Mouse (Mus musculus): ENCODE results near the gene Zc3h4. TPM values are rescaled to one million over a fixed set of nuclear protein-coding genes. Genes with fewer than 3 reads are reported as not detected.

The Zc3h4 gene
- 56.8 and 95.0 TPM in 2 replicates for polyA plus RNA-seq (2011; ENCODE audit: insufficient read depth, insufficient read length, low replicate concordance, missing spikeins)

GRCm38 (mm10) chr7:16400689-16401611 lies at the start of gene Zc3h4:
Zc3h4 (plus strand) TSS chr7:16400910.
- peak within 1 kb of the TSS; percentile 100 for H3K27ac ChIP-seq (ENCODE audit: control insufficient read depth, insufficient read depth, low read depth, low read length, poor library complexity)
- peaks cover 10% of the 10 kb centered on the region for H3K4me1 ChIP-seq (ENCODE audit: control insufficient read depth, insufficient read depth, low read length)
- WGBS: 1% methylated on average over 81 of the region's 85 CpGs
- peak within 1 kb of the TSS; percentile 88 for H3K4me3 ChIP-seq (replicated peaks; ENCODE audit: control insufficient read depth, low read depth, low read length)
- TF ChIP-seq CTCF (IDR thresholded peaks at IDR 0.05; ENCODE audit: control insufficient read depth, insufficient read depth, low read length) (peak; percentile 17; the same call in 1 of the 2 replicates), POLR2A (IDR thresholded peaks at IDR 0.05; ENCODE audit: borderline replicate concordance, control insufficient read depth, low read depth, low read length) (peak; percentile 98)

- no peaks in the 10 kb centered on the region for H3K4me1 ChIP-seq (ENCODE audit: control insufficient read depth, insufficient read depth, low read length)
- TF ChIP-seq CTCF (IDR thresholded peaks at IDR 0.05; ENCODE audit: control insufficient read depth, insufficient read depth, low read length) (no peak), POLR2A (IDR thresholded peaks at IDR 0.05; ENCODE audit: borderline replicate concordance, control insufficient read depth, low read depth, low read length) (no peak)
Observed at GRCm38 (mm10) chr7:16355854-16356594, 44.7 kb upstream of the Zc3h4 start.

GRCm38 (mm10) chr7:16357602-16358001 lies 43.1 kb upstream of the Zc3h4 start:
- TF ChIP-seq CTCF (IDR thresholded peaks at IDR 0.05; ENCODE audit: control insufficient read depth, insufficient read depth, low read length): no peak
- TF ChIP-seq POLR2A (IDR thresholded peaks at IDR 0.05; ENCODE audit: borderline replicate concordance, control insufficient read depth, low read depth, low read length): no peak
- H3K27ac ChIP-seq (ENCODE audit: control insufficient read depth, insufficient read depth, low read depth, low read length, poor library complexity): no peak overlapping the region
- H3K4me1 ChIP-seq (ENCODE audit: control insufficient read depth, insufficient read depth, low read length): no peaks in the 10 kb centered on the region
- H3K4me3 ChIP-seq (replicated peaks; ENCODE audit: control insufficient read depth, low read depth, low read length): no peak overlapping the region
- 85% methylated on average over 3 of the region's 3 CpGs for WGBS

More at GRCm38 (mm10) chr7:16355854-16356594, 44.7 kb upstream of the Zc3h4 start:
- Histone ChIP-seq H3K4me3 (replicated peaks; ENCODE audit: control insufficient read depth, low read depth, low read length) (no peak overlapping the region), H3K27ac (ENCODE audit: control insufficient read depth, insufficient read depth, low read depth, low read length, poor library complexity) (no peak overlapping the region)
- WGBS: 94% methylated on average over 3 of the region's 3 CpGs

GRCm38 (mm10) chr7:16364319-16364718 lies 36.4 kb upstream of the Zc3h4 start:
- WGBS: 43% methylated on average over 1 of the region's 1 CpGs
- TF ChIP-seq CTCF (IDR thresholded peaks at IDR 0.05; ENCODE audit: control insufficient read depth, insufficient read depth, low read length) (no peak), POLR2A (IDR thresholded peaks at IDR 0.05; ENCODE audit: borderline replicate concordance, control insufficient read depth, low read depth, low read length) (no peak)
- Histone ChIP-seq H3K27ac (ENCODE audit: control insufficient read depth, insufficient read depth, low read depth, low read length, poor library complexity) (no peak overlapping the region), H3K4me3 (replicated peaks; ENCODE audit: control insufficient read depth, low read depth, low read length) (no peak overlapping the region), H3K4me1 (ENCODE audit: control insufficient read depth, insufficient read depth, low read length) (peaks cover 4% of the 10 kb centered on the region)

GRCm38 (mm10) chr7:16364901-16365500 lies 35.7 kb upstream of the Zc3h4 start:
- no peak overlapping the region for H3K27ac ChIP-seq (ENCODE audit: control insufficient read depth, insufficient read depth, low read depth, low read length, poor library complexity)
- H3K4me1 ChIP-seq (ENCODE audit: control insufficient read depth, insufficient read depth, low read length): peaks cover 4% of the 10 kb centered on the region
- WGBS: 92% methylated on average over 4 of the region's 4 CpGs
- no peak overlapping the region for H3K4me3 ChIP-seq (replicated peaks; ENCODE audit: control insufficient read depth, low read depth, low read length)
- TF ChIP-seq CTCF (IDR thresholded peaks at IDR 0.05; ENCODE audit: control insufficient read depth, insufficient read depth, low read length) (no peak), POLR2A (IDR thresholded peaks at IDR 0.05; ENCODE audit: borderline replicate concordance, control insufficient read depth, low read depth, low read length) (no peak)

GRCm38 (mm10) chr7:16366133-16366646 lies 34.5 kb upstream of the Zc3h4 start:
- 69% methylated on average over 10 of the region's 10 CpGs for WGBS
- H3K4me1 ChIP-seq (ENCODE audit: control insufficient read depth, insufficient read depth, low read length): peaks cover 4% of the 10 kb centered on the region
- peak overlapping the region; percentile 36; the same call in 1 of the 2 replicates for H3K27ac ChIP-seq (ENCODE audit: control insufficient read depth, insufficient read depth, low read depth, low read length, poor library complexity)
- no peak overlapping the region for H3K4me3 ChIP-seq (replicated peaks; ENCODE audit: control insufficient read depth, low read depth, low read length)
- no peak for TF ChIP-seq CTCF (IDR thresholded peaks at IDR 0.05; ENCODE audit: control insufficient read depth, insufficient read depth, low read length)
- no peak for TF ChIP-seq POLR2A (IDR thresholded peaks at IDR 0.05; ENCODE audit: borderline replicate concordance, control insufficient read depth, low read depth, low read length)

GRCm38 (mm10) chr7:16366669-16367068 lies 34.0 kb upstream of the Zc3h4 start:
- TF ChIP-seq CTCF (IDR thresholded peaks at IDR 0.05; ENCODE audit: control insufficient read depth, insufficient read depth, low read length) (no peak), POLR2A (IDR thresholded peaks at IDR 0.05; ENCODE audit: borderline replicate concordance, control insufficient read depth, low read depth, low read length) (no peak)
- WGBS: 55% methylated on average over 4 of the region's 4 CpGs
- H3K4me1 ChIP-seq (ENCODE audit: control insufficient read depth, insufficient read depth, low read length): peaks cover 4% of the 10 kb centered on the region
- H3K27ac ChIP-seq (ENCODE audit: control insufficient read depth, insufficient read depth, low read depth, low read length, poor library complexity): no peak overlapping the region
- H3K4me3 ChIP-seq (replicated peaks; ENCODE audit: control insufficient read depth, low read depth, low read length): no peak overlapping the region
